Mouse (Mus musculus) G1E (cell line): ENCODE data around the gene Plb1.

Source experiments
- CTCF ChIP-seq: IDR thresholded peaks from 2 replicates; pipeline ENCODE4 v1.5.1; 2012; ENCODE audit warnings: low read depth, low read length, inconsistent platforms, mixed read lengths
- GATA1 ChIP-seq: IDR thresholded peaks from 2 replicates; pipeline ENCODE4 v1.6.1; 2012; ENCODE audit warnings: borderline replicate concordance, low read length, inconsistent platforms, mixed read lengths
- GATA2 ChIP-seq: IDR thresholded peaks from 2 replicates; pipeline ENCODE4 v1.6.1; 2012; ENCODE audit warnings: low read depth, low read length, inconsistent platforms, borderline replicate concordance
- POLR2AphosphoS5 ChIP-seq: IDR thresholded peaks from 2 replicates; pipeline ENCODE4 v1.6.1; 2012; ENCODE audit warnings: low read depth, low read length, inconsistent platforms; ENCODE audit not compliant: insufficient replicate concordance
- TAL1 ChIP-seq: conservative IDR thresholded peaks from 2 replicates; pipeline ENCODE4 v1.6.1; 2012; ENCODE audit warnings: low read depth, low read length, inconsistent platforms, mixed read lengths

GRCm38 (mm10) chr5:32216465-32216864 is 16.0 kb upstream of the Plb1 start:
- TF ChIP-seq GATA1, result no peak
- TF ChIP-seq TAL1, result no peak
- no peak for TF ChIP-seq CTCF
- TF ChIP-seq POLR2AphosphoS5, result no peak
- TF ChIP-seq GATA2, result no peak
